16 mouse cellular contexts compared by ENCODE assay signal in the genomic region with DNA sequence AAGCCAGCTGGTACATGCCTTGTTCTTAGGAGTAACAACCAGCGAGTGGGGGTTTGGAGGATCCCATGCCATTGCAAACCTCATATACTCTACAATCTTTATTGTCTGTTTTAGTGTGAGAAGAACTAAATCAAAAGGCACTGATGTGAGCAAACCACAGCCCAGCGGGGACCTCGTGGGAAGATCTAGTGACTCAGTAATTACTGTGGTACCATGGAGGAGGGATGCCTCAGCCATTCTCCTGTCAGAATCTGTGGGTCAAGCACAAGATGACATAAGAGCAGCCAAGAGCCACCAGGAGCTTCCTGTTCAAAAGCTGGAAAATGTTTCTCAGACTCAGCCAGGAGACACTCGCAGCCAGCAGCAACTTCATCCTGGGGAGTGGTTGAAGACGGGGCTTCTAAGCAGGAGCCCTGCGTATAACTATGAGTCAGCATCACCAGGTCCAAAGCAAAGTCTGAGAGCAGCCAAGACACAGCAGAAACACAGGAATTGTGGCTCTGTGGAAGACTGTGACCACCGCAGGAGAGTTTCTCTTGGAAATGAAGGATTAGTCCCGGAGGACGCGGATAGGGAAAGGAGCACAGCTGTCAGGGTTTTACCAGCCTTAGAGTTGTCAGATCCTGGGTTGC. TPM values are rescaled to one million over a fixed set of nuclear protein-coding genes. Genes with fewer than 3 reads are reported as not detected.
DNase-seq lines count a peak whose midpoint lies in the region; ATAC-seq lines count a peak whose summit lies in the region.
"Had no signal": no experiment of that assay in that cellular context is flagged by ENCODE, and none has a peak within 500 bp of the region (broad histone marks: within the 10 kb centered on the region; RNA-seq: fewer than 3 reads in every experiment).

No protein-coding gene starts in this region.

- no peaks in the 10 kb centered on the region for H3K27me3 ChIP-seq in heart, embryonic 12.5 days (replicated peaks)

- H3K9ac ChIP-seq in heart, embryonic 12.5 days: no peak overlapping the region
- H3K9ac ChIP-seq: liver, embryonic 14.5 days had no signal

- no peak for ATAC-seq in heart, embryonic 12.5 days (ENCODE audit: insufficient number of reproducible peaks, low FRiP score)
- ATAC-seq: intestine, embryonic 16.5 days had no signal

- H3K9me3 ChIP-seq in heart, embryonic 12.5 days (replicated peaks): no peaks in the 10 kb centered on the region

- H3K4me3 ChIP-seq in heart, embryonic 12.5 days: no peak overlapping the region

- intact Hi-C loops in gastrocnemius, postnatal 14 days (cut with DNase I; ENCODE audit: low total_unique reads): no loop called here
- intact Hi-C loops in heart, postnatal 36 days (cut with DNase I): no loop called here

- no peak overlapping the region for H3K27ac ChIP-seq in heart, embryonic 12.5 days (ENCODE audit: poor library complexity, severe bottlenecking)
- H3K27ac ChIP-seq: liver, embryonic 14.5 days had no signal

- peak; percentile 98 for DNase-seq in heart, adult 11 months
- peak; percentile 88 for DNase-seq in Muller cell, postnatal 12 days (ENCODE audit: inconsistent ontology term)
- DNase-seq in gastrocnemius, postnatal 14 days: peak; percentile 32
- DNase-seq in heart, postnatal 36 days: peak; percentile 32 to 51
- no peak for DNase-seq in urinary bladder, adult 2 months (ENCODE audit: low spot score)
- no peak for DNase-seq in right cerebral cortex, postnatal 14 days
- no peak for DNase-seq in adrenal gland, adult 2 months
- DNase-seq: cerebellum, adult 8-10 months; embryo, embryonic 11 days; kidney, postnatal 25 days; left cerebral cortex, postnatal 4 days; lung, postnatal 14 days had no signal

- no peak overlapping the region for H3K4me2 ChIP-seq in heart, embryonic 12.5 days

- WGBS in heart, embryonic 12.5 days: 87% methylated on average over 10 of the region's 10 CpGs

- H3K4me1 ChIP-seq in heart, embryonic 12.5 days (replicated peaks): peaks cover 9% of the 10 kb centered on the region

- no peaks in the 10 kb centered on the region for H3K36me3 ChIP-seq in heart, embryonic 12.5 days

RNA-seq across cellular contexts. Expression of a gene that starts 48.8 kb away (rescaled TPM):
- 26.2 and 26.6 TPM in 2 replicates for polyA plus RNA-seq in heart, embryonic 12.5 days (2016; fragmentation: Nextera tagmentation; extraction: Ambion mirVana)
- total RNA-seq in gastrocnemius, postnatal 14 days (2021): 10 to 100 TPM in 1 of 2 experiments, 1 to 10 TPM in 1; 9.5 to 11.4 TPM
- total RNA-seq in heart, postnatal 36 days (2021): 10 to 100 TPM; 11.5 to 12.7 TPM
- polyA plus RNA-seq in urinary bladder, adult 2 months (2012; rRNA removed): 8.1 and 20.0 TPM in 2 replicates
- 10 to 100 TPM in 1 of 2 experiments, 1 to 10 TPM in 1; 9.7 to 12.3 TPM for total RNA-seq in adrenal gland, adult 2 months (2021)
- 2.8 and 3.6 TPM in 2 replicates for polyA plus RNA-seq in adrenal gland, adult 2 months (2012; rRNA removed)
- total RNA-seq: MEL had no signal

Comparison
In these comparisons a context has a peak if more than half of its experiments do, and no peak if none do; other contexts are left out.
1. DNase-seq: peak in heart, adult 11 months (single experiment), Muller cell, postnatal 12 days (single experiment), gastrocnemius, postnatal 14 days (single experiment) and heart, postnatal 36 days (2 of 2); none in urinary bladder, adult 2 months (single experiment), right cerebral cortex, postnatal 14 days (single experiment) and adrenal gland, adult 2 months (single experiment).